Mouse (Mus musculus) hindbrain, embryonic 10.5 days (tissue): ENCODE data around the gene Muc4. TPM values are rescaled to one million over a fixed set of nuclear protein-coding genes. Genes with fewer than 3 reads are reported as not detected.

Source experiments
- DNase-seq: peaks from one replicate; pipeline ENCODE4 v3.0.0-alpha.2; 2017; ENCODE audit warnings: low spot score
- H3K27ac ChIP-seq: fragments of 300-500 bp; sonication (generic); 2 replicates; pipeline ENCODE4 v1.5.1; 2016; ENCODE audit warnings: mild to moderate bottlenecking, moderate library complexity
- H3K27me3 ChIP-seq: fragments of 300-500 bp; sonication (generic); 2 replicates; pipeline ENCODE4 v1.6.1; 2016; ENCODE audit warnings: mild to moderate bottlenecking; ENCODE audit not compliant: poor library complexity, insufficient read depth, severe bottlenecking
- H3K36me3 ChIP-seq: fragments of 300-500 bp; sonication (generic); 2 replicates; pipeline ENCODE4 v1.6.1; 2016; ENCODE audit warnings: mild to moderate bottlenecking, moderate library complexity
- H3K4me1 ChIP-seq: fragments of 300-500 bp; sonication (generic); replicated peaks from 2 replicates; pipeline ENCODE4 v1.6.1; 2016; ENCODE audit warnings: mild to moderate bottlenecking
- H3K4me3 ChIP-seq: fragments of 300-500 bp; sonication (generic); 2 replicates; pipeline ENCODE4 v1.5.1; 2016; ENCODE audit warnings: mild to moderate bottlenecking, moderate library complexity
- H3K9me3 ChIP-seq: fragments of 300-500 bp; sonication (generic); 2 replicates; pipeline ENCODE4 v1.6.1; 2016; ENCODE audit warnings: mild to moderate bottlenecking, moderate library complexity
- WGBS: fragments of 180-500 bp; shearing (Covaris S2); methylation state at CpG from one replicate; pipeline ENCODE4 v1.1.7; 2016; 5-methylcytosine and 5-hydroxymethylcytosine counted together
- polyA plus RNA-seq: library from polyadenylated mRNA; unstranded; fragments of >200 nt; fragmentation: Nextera tagmentation; extraction: Ambion mirVana; gene quantifications from 2 replicates; pipeline ENCODE4 v1.2.1, GENCODE M21; 2016

Muc4 gene
- polyA plus RNA-seq, 1 experiment from 2014 or later: 0.63 TPM

GRCm38 (mm10) chr16:32813771-32814170 is 78.1 kb downstream of the Muc4 start:
- no peak for DNase-seq

GRCm38 (mm10) chr16:32814539-32814938 is 78.9 kb downstream of the Muc4 start:
- DNase-seq: peak; percentile 34

More at GRCm38 (mm10) chr16:32813771-32814170, 78.1 kb downstream of the Muc4 start:
- H3K4me1 ChIP-seq: peaks cover 21% of the 10 kb centered on the region
- H3K9me3 ChIP-seq: no peaks in the 10 kb centered on the region
- H3K27ac ChIP-seq: no peak overlapping the region
- H3K36me3 ChIP-seq: no peaks in the 10 kb centered on the region
- 70% methylated on average over 3 of the region's 3 CpGs for WGBS
- H3K4me3 ChIP-seq: no peak overlapping the region
- peaks cover 10% of the 10 kb centered on the region; the same call in 1 of the 2 replicates for H3K27me3 ChIP-seq

GRCm38 (mm10) chr16:32815160-32815605 is 79.5 kb downstream of the Muc4 start:
- peak overlapping the region; percentile 44 for H3K4me3 ChIP-seq
- no peaks in the 10 kb centered on the region for H3K9me3 ChIP-seq
- peak; percentile 54 for DNase-seq

More at GRCm38 (mm10) chr16:32814539-32814938, 78.9 kb downstream of the Muc4 start:
- H3K27me3 ChIP-seq: peaks cover 10% of the 10 kb centered on the region; the same call in 1 of the 2 replicates
- H3K27ac ChIP-seq: peak overlapping the region; percentile 59; the same call in 1 of the 2 replicates
- H3K36me3 ChIP-seq: no peaks in the 10 kb centered on the region
- H3K4me3 ChIP-seq: peak overlapping the region; percentile 44
- no peaks in the 10 kb centered on the region for H3K9me3 ChIP-seq
- WGBS: 29% methylated on average over 14 of the region's 14 CpGs
- H3K4me1 ChIP-seq: peaks cover 21% of the 10 kb centered on the region

GRCm38 (mm10) chr16:32818036-32818435 is 82.3 kb downstream of the Muc4 start:
- Histone ChIP-seq H3K27ac (no peak overlapping the region), H3K27me3 (peaks cover 10% of the 10 kb centered on the region; the same call in 1 of the 2 replicates), H3K9me3 (no peaks in the 10 kb centered on the region), H3K4me1 (peaks cover 21% of the 10 kb centered on the region), H3K36me3 (peaks cover 13% of the 10 kb centered on the region), H3K4me3 (no peak overlapping the region)
- WGBS: 88% methylated on average over 4 of the region's 4 CpGs
- DNase-seq: no peak

More at GRCm38 (mm10) chr16:32815160-32815605, 79.5 kb downstream of the Muc4 start:
- no peaks in the 10 kb centered on the region for H3K36me3 ChIP-seq
- peaks cover 21% of the 10 kb centered on the region for H3K4me1 ChIP-seq
- peak overlapping the region; percentile 59; the same call in 1 of the 2 replicates for H3K27ac ChIP-seq
- 11% methylated on average over 6 of the region's 6 CpGs for WGBS
- peaks cover 10% of the 10 kb centered on the region; the same call in 1 of the 2 replicates for H3K27me3 ChIP-seq

- Histone ChIP-seq H3K4me3 (no peak overlapping the region), H3K27ac (no peak overlapping the region), H3K9me3 (no peaks in the 10 kb centered on the region), H3K4me1 (peaks cover 21% of the 10 kb centered on the region), H3K36me3 (peaks cover 17% of the 10 kb centered on the region), H3K27me3 (peaks cover 10% of the 10 kb centered on the region; the same call in 1 of the 2 replicates)
- 89% methylated on average over 5 of the region's 5 CpGs for WGBS
- no peak for DNase-seq
These were observed 82.8 kb downstream of the Muc4 start for GRCm38 (mm10) chr16:32818441-32818840.

- H3K27ac ChIP-seq: no peak overlapping the region
- H3K4me3 ChIP-seq: no peak overlapping the region
- 80% methylated on average over 10 of the region's 10 CpGs for WGBS
- peaks cover 52% of the 10 kb centered on the region for H3K36me3 ChIP-seq
- H3K9me3 ChIP-seq: no peaks in the 10 kb centered on the region
- no peak for DNase-seq
- no peaks in the 10 kb centered on the region for H3K27me3 ChIP-seq
- no peaks in the 10 kb centered on the region for H3K4me1 ChIP-seq
These were observed 86.2 kb downstream of the Muc4 start for GRCm38 (mm10) chr16:32821772-32822449.

- H3K27ac ChIP-seq: no peak overlapping the region
- no peak for DNase-seq
- H3K36me3 ChIP-seq: peaks cover 57% of the 10 kb centered on the region
- no peaks in the 10 kb centered on the region for H3K27me3 ChIP-seq
- WGBS: 88% methylated on average over 6 of the region's 6 CpGs
- no peaks in the 10 kb centered on the region for H3K9me3 ChIP-seq
- no peak overlapping the region for H3K4me3 ChIP-seq
- no peaks in the 10 kb centered on the region for H3K4me1 ChIP-seq
These were observed 86.8 kb downstream of the Muc4 start for GRCm38 (mm10) chr16:32822450-32822827.

GRCm38 (mm10) chr16:32822881-32823280 is 87.2 kb downstream of the Muc4 start:
- Histone ChIP-seq H3K4me3 (no peak overlapping the region), H3K9me3 (no peaks in the 10 kb centered on the region), H3K27ac (no peak overlapping the region), H3K36me3 (peaks cover 61% of the 10 kb centered on the region), H3K27me3 (no peaks in the 10 kb centered on the region), H3K4me1 (no peaks in the 10 kb centered on the region)
- 83% methylated on average over 5 of the region's 5 CpGs for WGBS
- no peak for DNase-seq

- no peaks in the 10 kb centered on the region for H3K4me1 ChIP-seq
- no peaks in the 10 kb centered on the region for H3K27me3 ChIP-seq
- peaks cover 67% of the 10 kb centered on the region for H3K36me3 ChIP-seq
- no peaks in the 10 kb centered on the region for H3K9me3 ChIP-seq
- WGBS: 89% methylated on average over 8 of the region's 8 CpGs
- DNase-seq: no peak
- no peak overlapping the region for H3K4me3 ChIP-seq
- no peak overlapping the region for H3K27ac ChIP-seq
These were observed 87.8 kb downstream of the Muc4 start for GRCm38 (mm10) chr16:32823487-32823886.

GRCm38 (mm10) chr16:32824061-32824460 is 88.4 kb downstream of the Muc4 start:
- no peaks in the 10 kb centered on the region for H3K27me3 ChIP-seq
- H3K4me3 ChIP-seq: no peak overlapping the region
- H3K4me1 ChIP-seq: no peaks in the 10 kb centered on the region
- H3K9me3 ChIP-seq: no peaks in the 10 kb centered on the region
- peaks cover 73% of the 10 kb centered on the region for H3K36me3 ChIP-seq
- H3K27ac ChIP-seq: no peak overlapping the region
- 93% methylated on average over 13 of the region's 13 CpGs for WGBS
- DNase-seq: no peak

GRCm38 (mm10) chr16:32825380-32825779 is 89.7 kb downstream of the Muc4 start:
- Histone ChIP-seq H3K27ac (no peak overlapping the region), H3K36me3 (peaks cover 80% of the 10 kb centered on the region), H3K27me3 (no peaks in the 10 kb centered on the region), H3K9me3 (no peaks in the 10 kb centered on the region), H3K4me1 (no peaks in the 10 kb centered on the region), H3K4me3 (no peak overlapping the region)
- DNase-seq: no peak
- WGBS: 82% methylated on average over 12 of the region's 12 CpGs

- 95% methylated on average over 11 of the region's 11 CpGs for WGBS
- H3K36me3 ChIP-seq: peaks cover 80% of the 10 kb centered on the region
These were observed 90.8 kb downstream of the Muc4 start for GRCm38 (mm10) chr16:32826521-32826920.

GRCm38 (mm10) chr16:32829104-32829503 is 93.4 kb downstream of the Muc4 start:
- H3K4me3 ChIP-seq: no peak overlapping the region
- peaks cover 62% of the 10 kb centered on the region for H3K36me3 ChIP-seq
- H3K4me1 ChIP-seq: no peaks in the 10 kb centered on the region
- H3K27me3 ChIP-seq: no peaks in the 10 kb centered on the region
- DNase-seq: no peak
- H3K9me3 ChIP-seq: no peaks in the 10 kb centered on the region
- no peak overlapping the region for H3K27ac ChIP-seq
- WGBS: 88% methylated on average over 11 of the region's 11 CpGs

More at GRCm38 (mm10) chr16:32826521-32826920, 90.8 kb downstream of the Muc4 start:
- no peak for DNase-seq
- H3K9me3 ChIP-seq: no peaks in the 10 kb centered on the region
- H3K27me3 ChIP-seq: no peaks in the 10 kb centered on the region
- no peaks in the 10 kb centered on the region for H3K4me1 ChIP-seq
- H3K4me3 ChIP-seq: no peak overlapping the region
- no peak overlapping the region for H3K27ac ChIP-seq
